Mouse (Mus musculus) CH12.LX (cell line): ENCODE measurements around the gene Gm20388. TPM values are rescaled to one million over a fixed set of nuclear protein-coding genes. Genes with fewer than 3 reads are reported as not detected.

Source experiments
- DNase-seq: peaks from one replicate; pipeline ENCODE4 v3.0.0-alpha.2; 2013; ENCODE audit errors: extremely low read depth
- H3K27ac ChIP-seq: 2 replicates; pipeline ENCODE4 v1.5.1; 2012; ENCODE audit warnings: low read depth, mild to moderate bottlenecking, control low read depth, moderate library complexity; ENCODE audit not compliant: insufficient read depth
- H3K27me3 ChIP-seq: replicated peaks from 2 replicates; pipeline ENCODE3; 2012; ENCODE audit warnings: inconsistent platforms
- H3K36me3 ChIP-seq, 2 experiments: replicated peaks in 1 of 2; 2 replicates each; pipeline versions ENCODE3 to v1.6.1; 2012; ENCODE audit warnings: inconsistent platforms in 1 of 2, low read length in 1 of 2, mild to moderate bottlenecking in 1 of 2, mixed read lengths in 1 of 2, moderate library complexity in 1 of 2; ENCODE audit not compliant: control insufficient read depth in 1 of 2, insufficient read depth in 1 of 2
- H3K4me1 ChIP-seq, 2 experiments: 2 replicates each; pipeline ENCODE4 v1.6.1; 2012; ENCODE audit warnings: inconsistent platforms in 1 of 2, moderate library complexity in 1 of 2; ENCODE audit not compliant: insufficient read depth in 2 of 2, control insufficient read depth in 1 of 2
- H3K4me2 ChIP-seq: 2 replicates; pipeline ENCODE4 v1.6.1; 2012; ENCODE audit warnings: low read depth, mild to moderate bottlenecking, control low read depth; ENCODE audit not compliant: poor library complexity, insufficient read depth, severe bottlenecking
- H3K4me3 ChIP-seq, 3 experiments: fragments of 150-350 bp in 1 of 3; sonication (generic) in 1 of 3; replicated peaks in 1 of 3; 2 replicates each; pipeline versions ENCODE3 to v1.5.1; 2011 to 2012; ENCODE audit warnings: low read depth in 2 of 3, low read length in 2 of 3, mild to moderate bottlenecking in 2 of 3, moderate library complexity in 2 of 3, control low read depth in 1 of 3, improper control_type of control experiment in 1 of 3, inconsistent platforms in 1 of 3, mixed read lengths in 1 of 3; ENCODE audit not compliant: poor library complexity in 1 of 3
- H3K79me2 ChIP-seq: replicated peaks from 2 replicates; pipeline ENCODE4 v1.6.1; 2012; ENCODE audit warnings: mild to moderate bottlenecking, moderate library complexity; ENCODE audit not compliant: control insufficient read depth, poor library complexity, insufficient read depth, severe bottlenecking; ENCODE audit errors: extremely low read depth
- H3K9ac ChIP-seq: 2 replicates; pipeline ENCODE4 v1.6.1; 2012; ENCODE audit warnings: low read depth, mild to moderate bottlenecking, control low read depth, moderate library complexity; ENCODE audit not compliant: insufficient read depth
- H3K9me3 ChIP-seq: replicated peaks from 2 replicates; pipeline ENCODE3; 2012; ENCODE audit warnings: low read length, inconsistent platforms, mixed read lengths
- CHD2 ChIP-seq: IDR thresholded peaks from 2 replicates; pipeline ENCODE4 v1.6.1; 2011; ENCODE audit warnings: low read length, improper control_type of control experiment
- CTCF ChIP-seq, 2 experiments: IDR thresholded peaks in 1 of 2; conservative IDR thresholded peaks in 1 of 2; 2 replicates each; pipeline ENCODE4 v1.5.1; 2011 to 2012; ENCODE audit warnings: low read depth in 2 of 2, low read length in 2 of 2, improper control_type of control experiment in 1 of 2, inconsistent platforms in 1 of 2, mild to moderate bottlenecking in 1 of 2, moderate library complexity in 1 of 2
- E2F4 ChIP-seq: IDR thresholded peaks from 2 replicates; pipeline ENCODE4 v1.6.1; 2011; ENCODE audit warnings: low read depth, low read length, improper control_type of control experiment; ENCODE audit not compliant: insufficient replicate concordance
- ELF1 ChIP-seq: IDR thresholded peaks from 2 replicates; pipeline ENCODE4 v1.6.1; 2014; ENCODE audit warnings: low read depth, mild to moderate bottlenecking, inconsistent platforms, low read length, improper control_type of control experiment
- EP300 ChIP-seq: IDR thresholded peaks from 2 replicates; pipeline ENCODE4 v1.6.1; 2011; ENCODE audit warnings: low read length, improper control_type of control experiment
- ETS1 ChIP-seq: conservative IDR thresholded peaks from 2 replicates; pipeline ENCODE4 v1.6.1; 2012; ENCODE audit warnings: low read depth, mild to moderate bottlenecking, inconsistent platforms, low read length, improper control_type of control experiment, moderate library complexity
- HCFC1 ChIP-seq: IDR thresholded peaks from 2 replicates; pipeline ENCODE4 v1.6.1; 2012; ENCODE audit warnings: low read depth, mild to moderate bottlenecking, inconsistent platforms, low read length, improper control_type of control experiment
- IRF4 ChIP-seq: IDR thresholded peaks from 2 replicates; pipeline ENCODE4 v1.6.1; 2014; ENCODE audit warnings: low read depth, mild to moderate bottlenecking, inconsistent platforms, low read length, improper control_type of control experiment
- JUN ChIP-seq: IDR thresholded peaks from 2 replicates; pipeline ENCODE4 v1.6.1; 2011; ENCODE audit warnings: low read depth, mild to moderate bottlenecking, low read length, improper control_type of control experiment, moderate library complexity; ENCODE audit not compliant: insufficient read depth
- KAT2A ChIP-seq: IDR thresholded peaks from 2 replicates; pipeline ENCODE4 v1.6.1; 2012; ENCODE audit warnings: low read length, improper control_type of control experiment, inconsistent platforms; ENCODE audit not compliant: insufficient replicate concordance
- MAFK ChIP-seq: IDR thresholded peaks from 2 replicates; pipeline ENCODE4 v1.6.1; 2011; ENCODE audit warnings: low read length, improper control_type of control experiment; ENCODE audit not compliant: insufficient replicate concordance
- MAX ChIP-seq: IDR thresholded peaks from 2 replicates; pipeline ENCODE4 v1.6.1; 2011; ENCODE audit warnings: low read length, improper control_type of control experiment
- MYC ChIP-seq: IDR thresholded peaks from 2 replicates; pipeline ENCODE4 v1.6.1; 2011; ENCODE audit warnings: low read depth, mild to moderate bottlenecking, improper control_type of control experiment, low read length
- NRF1 ChIP-seq: IDR thresholded peaks from 2 replicates; pipeline ENCODE4 v1.6.1; 2014; ENCODE audit warnings: low read depth, mild to moderate bottlenecking, inconsistent platforms, low read length, improper control_type of control experiment, moderate library complexity
- POLR2A ChIP-seq: IDR thresholded peaks from 2 replicates; pipeline ENCODE4 v1.6.1; 2011; ENCODE audit warnings: low read depth, mild to moderate bottlenecking, improper control_type of control experiment, low read length
- POLR2AphosphoS2 ChIP-seq: IDR thresholded peaks from 2 replicates; pipeline ENCODE4 v1.6.1; 2011; ENCODE audit warnings: low read depth, low read length, improper control_type of control experiment
- RAD21 ChIP-seq: IDR thresholded peaks from 2 replicates; pipeline ENCODE4 v1.6.1; 2011; ENCODE audit warnings: low read depth, mild to moderate bottlenecking, low read length, improper control_type of control experiment, moderate library complexity
- TBP ChIP-seq: conservative IDR thresholded peaks from 2 replicates; pipeline ENCODE4 v1.6.1; 2011; ENCODE audit warnings: low read depth, low read length, improper control_type of control experiment
- USF1 ChIP-seq: IDR thresholded peaks from 2 replicates; pipeline ENCODE4 v1.6.1; 2014; ENCODE audit warnings: low read depth, mild to moderate bottlenecking, inconsistent platforms, low read length, improper control_type of control experiment
- USF2 ChIP-seq: conservative IDR thresholded peaks from 2 replicates; pipeline ENCODE4 v1.6.1; 2011; ENCODE audit warnings: low read depth, low read length, improper control_type of control experiment
- ZKSCAN1 ChIP-seq: IDR thresholded peaks from 2 replicates; pipeline ENCODE4 v1.6.1; 2012; ENCODE audit warnings: low read depth, inconsistent platforms, low read length, improper control_type of control experiment, borderline replicate concordance
- dilution Hi-C: fragments of 300-500 bp; cut with MboI; formaldehyde crosslinking; loops from 2 replicates; pipeline ENCODE4 v1.14.3; 2020; ENCODE audit warnings: low sequenced_read_pairs; ENCODE audit not compliant: extremely low pct_unique_long_range_greater_than_20kb, extremely low pct_ligation_motif_present
- in situ Hi-C: fragments of 300-500 bp; cut with MboI; formaldehyde crosslinking; loops from 3 replicates; pipeline ENCODE4 v1.14.3; 2019; ENCODE audit warnings: low sequenced_read_pairs, low pct_ligation_motif_present, low pct_unique_long_range_greater_than_20kb, mixed read lengths
- polyA plus RNA-seq: library from polyadenylated mRNA; unstranded; fragments of >175 nt; gene quantifications from 2 replicates; pipeline ENCODE4 v1.2.1, GENCODE M21; 2012; ENCODE audit warnings: low read depth; ENCODE audit not compliant: insufficient read length
- total RNA-seq, 2 experiments: library from RNA; depleted of rRNA; stranded (reverse); fragments of 300-350 nt in 1 of 2; fragments of >200 nt in 1 of 2; gene quantifications; 2 replicates each; pipeline ENCODE4 v1.2.3; 2012 to 2014

Gm20388 gene
- total and polyA plus RNA-seq, 3 experiments: 14.8 to 26.3 (median 22.2) TPM

DNA sequence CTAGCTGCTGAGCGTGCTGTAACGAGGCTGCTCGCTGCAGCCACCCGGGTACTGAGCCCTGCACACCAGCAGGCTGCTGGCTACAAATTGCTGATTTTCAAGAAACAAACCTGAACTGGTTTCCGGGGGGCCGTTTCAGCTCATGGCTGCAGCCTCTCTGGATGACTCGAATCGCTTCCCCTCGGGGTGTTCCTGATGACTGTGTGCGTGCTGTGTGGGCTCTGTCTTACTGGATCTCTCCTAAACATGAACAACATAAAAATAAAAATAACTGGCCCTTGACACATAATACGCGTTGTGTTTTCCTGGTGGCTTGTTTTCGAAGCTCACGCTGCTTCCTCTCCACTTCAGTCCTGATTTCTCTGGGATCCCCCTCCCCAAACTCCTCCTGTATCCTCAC is 1168.1 kb downstream of the Gm20388 start:
- peaks cover 20% of the 10 kb centered on the region for H3K9me3 ChIP-seq
- peaks cover 83% of the 10 kb centered on the region for H3K27me3 ChIP-seq
- no peaks in the 10 kb centered on the region for H3K36me3 ChIP-seq
- no peaks in the 10 kb centered on the region for H3K4me1 ChIP-seq
- no peak overlapping the region for H3K9ac ChIP-seq
- no peak for DNase-seq
- in situ Hi-C loops: no loop called here
- TF ChIP-seq CTCF (conservative IDR thresholded peaks at IDR 0.05 in 1 of 2, IDR thresholded peaks at IDR 0.05 in 1 of 2; ENCODE audit: low read depth in 2 of 2, low read length in 2 of 2) (no peak), MAFK (no peak), ZKSCAN1 (no peak), EP300 (no peak), USF2 (no peak), E2F4 (no peak), USF1 (no peak), TBP (no peak), POLR2AphosphoS2 (no peak), HCFC1 (no peak)
- TF ChIP-seq, all 38 proteins: peak for 0
- Histone ChIP-seq H3K27ac (no peak overlapping the region), H3K4me2 (no peak overlapping the region), H3K4me3 (no peak overlapping the region), H3K79me2 (no peaks in the 10 kb centered on the region)
- dilution Hi-C loops: no loop called here

DNA sequence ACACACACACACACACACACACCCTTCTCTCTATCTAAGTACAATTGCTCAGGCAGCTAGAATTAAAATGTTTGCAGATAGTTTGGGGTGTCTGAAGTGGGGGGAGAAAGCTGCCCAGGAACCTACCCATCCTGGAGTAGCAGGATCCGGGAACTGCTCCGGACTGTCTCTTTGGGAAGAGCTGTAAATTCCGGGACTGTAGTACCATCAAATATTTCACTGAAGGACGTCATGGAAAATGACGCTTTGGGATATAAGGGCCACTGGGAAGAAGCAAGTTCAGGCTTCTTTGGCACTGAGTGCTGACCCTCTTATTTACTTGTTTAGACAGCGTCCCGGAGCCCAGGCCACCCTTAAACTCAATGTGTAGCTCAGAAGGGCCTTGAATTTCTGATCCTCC is 1168.6 kb downstream of the Gm20388 start:
- Histone ChIP-seq H3K27me3 (peaks cover 78% of the 10 kb centered on the region), H3K9ac (no peak overlapping the region), H3K36me3 (no peaks in the 10 kb centered on the region), H3K9me3 (peaks cover 20% of the 10 kb centered on the region), H3K4me3 (no peak overlapping the region), H3K27ac (no peak overlapping the region), H3K79me2 (no peaks in the 10 kb centered on the region), H3K4me1 (no peaks in the 10 kb centered on the region), H3K4me2 (no peak overlapping the region)
- in situ Hi-C loops (no loop called here), dilution Hi-C loops (no loop called here)
- TF ChIP-seq ZKSCAN1: no peak
- no peak for TF ChIP-seq ETS1
- no peak for TF ChIP-seq POLR2AphosphoS2
- TF ChIP-seq KAT2A: no peak
- no peak for TF ChIP-seq MYC
- no peak for TF ChIP-seq IRF4
- no peak for TF ChIP-seq CTCF (conservative IDR thresholded peaks at IDR 0.05 in 1 of 2, IDR thresholded peaks at IDR 0.05 in 1 of 2; ENCODE audit: low read depth in 2 of 2, low read length in 2 of 2)
- no peak for DNase-seq

DNA sequence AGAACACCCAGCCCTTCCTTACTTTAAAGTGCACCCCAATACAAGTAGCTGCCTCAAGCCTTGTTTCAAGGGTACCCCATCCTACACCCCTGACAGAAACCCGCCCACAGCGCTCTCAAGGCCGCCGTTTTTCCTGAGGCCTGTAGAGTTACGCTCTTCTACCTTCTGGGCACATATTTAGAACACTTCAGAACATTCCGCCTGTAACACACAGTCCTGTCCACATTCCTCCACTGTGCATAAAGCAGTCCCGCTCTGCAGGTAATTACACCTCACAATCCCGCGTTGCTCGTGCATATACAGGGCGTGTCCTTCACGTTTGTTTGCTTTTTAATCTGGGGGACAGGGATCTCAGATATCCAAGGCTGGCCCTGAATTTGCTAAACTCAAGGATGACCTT is 1169.3 kb downstream of the Gm20388 start:
- no peak for DNase-seq
- Histone ChIP-seq H3K36me3 (no peaks in the 10 kb centered on the region), H3K27ac (no peak overlapping the region), H3K9ac (no peak overlapping the region), H3K4me2 (no peak overlapping the region), H3K4me3 (no peak overlapping the region), H3K27me3 (peaks cover 71% of the 10 kb centered on the region), H3K79me2 (no peaks in the 10 kb centered on the region), H3K4me1 (no peaks in the 10 kb centered on the region), H3K9me3 (peaks cover 26% of the 10 kb centered on the region)
- TF ChIP-seq CHD2: no peak
- TF ChIP-seq POLR2A: no peak
- no peak for TF ChIP-seq NRF1
- TF ChIP-seq USF1: no peak
- no peak for TF ChIP-seq CTCF (conservative IDR thresholded peaks at IDR 0.05 in 1 of 2, IDR thresholded peaks at IDR 0.05 in 1 of 2; ENCODE audit: low read depth in 2 of 2, low read length in 2 of 2)
- no peak for TF ChIP-seq MAX
- TF ChIP-seq JUN: no peak
- no peak for TF ChIP-seq E2F4
- TF ChIP-seq EP300: no peak
- TF ChIP-seq RAD21: no peak
- TF ChIP-seq ELF1: no peak
- in situ Hi-C loops (no loop called here), dilution Hi-C loops (no loop called here)
